ENCODE assay signal across 10 mouse cellular contexts in the genomic region with DNA sequence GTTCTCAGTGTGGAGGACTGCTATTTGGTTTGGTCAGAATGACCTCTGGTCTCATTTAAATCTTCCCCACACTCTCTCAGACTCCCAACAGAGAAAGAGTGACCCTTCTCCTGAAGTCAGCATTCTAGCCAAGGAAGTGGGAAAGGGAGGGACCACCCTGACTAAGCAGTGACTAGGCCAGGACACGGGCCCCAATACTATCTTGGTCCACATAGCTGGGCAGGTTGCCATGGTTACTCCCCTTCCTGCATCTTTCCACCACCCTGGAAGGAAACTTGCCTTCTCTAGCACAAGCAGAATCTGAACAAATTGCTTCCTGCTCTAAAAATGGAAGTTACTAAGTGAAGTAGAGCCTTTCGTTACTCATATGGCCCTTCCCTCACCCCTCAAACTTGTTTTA. TPM values are rescaled to one million over a fixed set of nuclear protein-coding genes. Genes with fewer than 3 reads are reported as not detected.
DNase-seq lines count a peak whose midpoint lies in the region; ATAC-seq and TF ChIP-seq lines count a peak whose summit lies in the region.
"Had no signal": no experiment of that assay in that cellular context is flagged by ENCODE, and none has a peak within 500 bp of the region (broad histone marks: within the 10 kb centered on the region; RNA-seq: fewer than 3 reads in every experiment).

No protein-coding gene starts in this region.

- DNase-seq in left cerebral cortex, postnatal 10 days (ENCODE audit: extremely low spot score in 1 of 2, low spot score in 2 of 2): peak; percentile 23 to 72
- no peak for DNase-seq in left cerebral cortex, adult 11 months (ENCODE audit: low spot score)
- peak; percentile 50 for DNase-seq in adrenal gland, postnatal 25 days
- peak; percentile 54 for DNase-seq in lung, postnatal 0 days (ENCODE audit: low spot score)
- no peak for DNase-seq in hindbrain, embryonic 11.5 days (ENCODE audit: low spot score)
- DNase-seq in spleen, adult 18-20 months: no peak
- no peak for DNase-seq in cerebellum, postnatal 4 days (ENCODE audit: low spot score in 2 of 2)

- peaks cover 20% of the 10 kb centered on the region for H3K4me1 ChIP-seq in heart, embryonic 16.5 days (ENCODE audit: control insufficient read depth, insufficient read depth, low read length)
- no peaks in the 10 kb centered on the region; the same call in 1 of the 2 replicates for H3K4me1 ChIP-seq in lung, postnatal 0 days (ENCODE audit: insufficient read depth, low read depth, low read length)
- H3K4me1 ChIP-seq in hindbrain, embryonic 11.5 days (replicated peaks; ENCODE audit: control insufficient read depth, insufficient read depth, low read length): no peaks in the 10 kb centered on the region

- no peak overlapping the region for H3K9ac ChIP-seq in heart, embryonic 16.5 days (ENCODE audit: low read length)
- no peak overlapping the region for H3K9ac ChIP-seq in lung, postnatal 0 days (replicated peaks; ENCODE audit: low read depth)
- H3K9ac ChIP-seq in hindbrain, embryonic 11.5 days (ENCODE audit: low read depth, low read length): no peak overlapping the region
- H3K9ac ChIP-seq: limb, embryonic 12.5 days had no signal

- ATAC-seq in heart, embryonic 16.5 days (replicated peaks; ENCODE audit: extremely low read depth, insufficient read depth, low FRiP score): peak; percentile 44; the same call in 1 of the 2 replicates
- ATAC-seq in lung, postnatal 0 days: peak; percentile 20; the same call in 1 of the 2 replicates
- no peak for ATAC-seq in hindbrain, embryonic 11.5 days (ENCODE audit: low FRiP score)

- H3K9me3 ChIP-seq in heart, embryonic 16.5 days (replicated peaks; ENCODE audit: control insufficient read depth, low read length): no peaks in the 10 kb centered on the region
- no peaks in the 10 kb centered on the region for H3K9me3 ChIP-seq in lung, postnatal 0 days (ENCODE audit: low read length)
- no peaks in the 10 kb centered on the region for H3K9me3 ChIP-seq in hindbrain, embryonic 11.5 days (ENCODE audit: control insufficient read depth, low read length)
- H3K9me3 ChIP-seq: limb, embryonic 12.5 days had no signal

- no peak for TF ChIP-seq CTCF in lung, postnatal 0 days (IDR thresholded peaks at IDR 0.05)

- H3K36me3 ChIP-seq in heart, embryonic 16.5 days (ENCODE audit: control insufficient read depth, insufficient read depth): no peaks in the 10 kb centered on the region
- H3K36me3 ChIP-seq in lung, postnatal 0 days (ENCODE audit: insufficient read depth, low read length): no peaks in the 10 kb centered on the region
- no peaks in the 10 kb centered on the region for H3K36me3 ChIP-seq in hindbrain, embryonic 11.5 days (ENCODE audit: control insufficient read depth, insufficient read depth, low read length)

- intact Hi-C loops in left cerebral cortex, postnatal 10 days (cut with DNase I): no loop called here

- H3K4me3 ChIP-seq in heart, embryonic 16.5 days (ENCODE audit: low read length): no peak overlapping the region
- no peak overlapping the region for H3K4me3 ChIP-seq in lung, postnatal 0 days (ENCODE audit: low read depth, low read length)
- no peak overlapping the region for H3K4me3 ChIP-seq in hindbrain, embryonic 11.5 days (ENCODE audit: low read depth, low read length)
- H3K4me3 ChIP-seq: limb, embryonic 12.5 days had no signal

- no peak for TF ChIP-seq EP300 in lung, postnatal 0 days (IDR thresholded peaks at IDR 0.05)

- WGBS in heart, embryonic 16.5 days: 34% methylated on average over 2 of the region's 2 CpGs
- WGBS in lung, postnatal 0 days: 28% methylated on average over 2 of the region's 2 CpGs
- 48% methylated on average over 2 of the region's 2 CpGs for WGBS in hindbrain, embryonic 11.5 days

- no peak overlapping the region for H3K4me2 ChIP-seq in heart, embryonic 16.5 days (ENCODE audit: low read depth, low read length)
- H3K4me2 ChIP-seq in lung, postnatal 0 days (replicated peaks; ENCODE audit: low read depth, low read length): no peak overlapping the region
- no peak overlapping the region for H3K4me2 ChIP-seq in hindbrain, embryonic 11.5 days (replicated peaks; ENCODE audit: low read depth, low read length)

- H3K27ac ChIP-seq in heart, embryonic 16.5 days (ENCODE audit: low read length): no peak overlapping the region
- H3K27ac ChIP-seq in lung, postnatal 0 days (ENCODE audit: low read length): no peak overlapping the region
- no peak overlapping the region for H3K27ac ChIP-seq in hindbrain, embryonic 11.5 days (ENCODE audit: low read depth, low read length)
- H3K27ac ChIP-seq: limb, embryonic 12.5 days had no signal

- no peaks in the 10 kb centered on the region for H3K27me3 ChIP-seq in heart, embryonic 16.5 days (ENCODE audit: control insufficient read depth, insufficient read depth, low read length)
- no peaks in the 10 kb centered on the region for H3K27me3 ChIP-seq in lung, postnatal 0 days (replicated peaks; ENCODE audit: insufficient read depth, low read length)
- no peaks in the 10 kb centered on the region for H3K27me3 ChIP-seq in hindbrain, embryonic 11.5 days (ENCODE audit: control insufficient read depth, insufficient read depth, low read length)
- H3K27me3 ChIP-seq: limb, embryonic 12.5 days had no signal

RNA-seq across cellular contexts. Expression of a gene that starts 54.5 kb away (rescaled TPM):
- not detected for total RNA-seq in left cerebral cortex, postnatal 10 days (2021)
- 3.4 TPM in 1 of 2 replicates, not detected in the other for total RNA-seq in adrenal gland, postnatal 25 days (2021)
- polyA plus RNA-seq in heart, embryonic 16.5 days (2015; fragmentation: Nextera tagmentation; extraction: Ambion mirVana): not detected in 2 replicates
- polyA plus RNA-seq in lung, postnatal 0 days (2015; fragmentation: Nextera tagmentation; extraction: Ambion mirVana): not detected in 2 replicates
- not detected in 2 replicates for polyA plus RNA-seq in hindbrain, embryonic 11.5 days (2014; fragmentation: Nextera tagmentation; extraction: Ambion mirVana)
- polyA plus RNA-seq: embryonic facial prominence, embryonic 11.5 days; limb, embryonic 12.5 days had no signal

Comparison
In these comparisons a context has a peak if more than half of its experiments do, and no peak if none do; other contexts are left out.
1. DNase-seq: peak in left cerebral cortex, postnatal 10 days (2 of 2), adrenal gland, postnatal 25 days (single experiment) and lung, postnatal 0 days (single experiment); none in left cerebral cortex, adult 11 months (single experiment), hindbrain, embryonic 11.5 days (single experiment), spleen, adult 18-20 months (0 of 2) and cerebellum, postnatal 4 days (0 of 2).